16 mouse cellular contexts compared by ENCODE assay signal in genomic region chrX:11363890-11364289, GRCm38 (mm10). TPM values are rescaled to one million over a fixed set of nuclear protein-coding genes. Genes with fewer than 3 reads are reported as not detected.
DNase-seq lines count a peak whose midpoint lies in the region; ATAC-seq lines count a peak whose summit lies in the region.
"Had no signal": no experiment of that assay in that cellular context is flagged by ENCODE, and none has a peak within 500 bp of the region (broad histone marks: within the 10 kb centered on the region; RNA-seq: fewer than 3 reads in every experiment).

No protein-coding gene starts in this region.

- no peak for DNase-seq in forebrain, embryonic 10.5 days (ENCODE audit: extremely low spot score, low spot score)
- DNase-seq in neural tube, embryonic 10.5 days (ENCODE audit: extremely low spot score, low spot score): no peak
- peak; percentile 43 to 50 for DNase-seq in cerebellum, postnatal 36 days
- DNase-seq in urinary bladder, postnatal 14 days (ENCODE audit: low spot score): no peak
- no peak for DNase-seq in gastrocnemius, postnatal 4 days (ENCODE audit: low spot score in 2 of 2)
- DNase-seq in kidney, postnatal 36 days: no peak
- DNase-seq: heart, adult 2 months; right cerebral cortex, postnatal 14 days had no signal

- H3K4me2 ChIP-seq in forebrain, embryonic 12.5 days: no peak overlapping the region
- H3K4me2 ChIP-seq in neural tube, embryonic 14.5 days (ENCODE audit: low read depth, low read length): no peak overlapping the region
- H3K4me2 ChIP-seq: limb, embryonic 15.5 days had no signal

- no peak overlapping the region for H3K9ac ChIP-seq in forebrain, embryonic 12.5 days
- no peak overlapping the region for H3K9ac ChIP-seq in neural tube, embryonic 14.5 days (replicated peaks; ENCODE audit: low read depth, low read length)
- H3K9ac ChIP-seq: limb, embryonic 15.5 days had no signal

- no peak overlapping the region for H3K27ac ChIP-seq in forebrain, embryonic 12.5 days
- H3K27ac ChIP-seq in forebrain, embryonic 10.5 days: no peak overlapping the region
- H3K27ac ChIP-seq in neural tube, embryonic 14.5 days (ENCODE audit: low read depth, low read length): no peak overlapping the region
- H3K27ac ChIP-seq: heart, adult 2 months; kidney, postnatal 0 days; limb, embryonic 15.5 days had no signal

- peaks cover 17% of the 10 kb centered on the region for H3K27me3 ChIP-seq in forebrain, embryonic 12.5 days
- H3K27me3 ChIP-seq in forebrain, embryonic 10.5 days (ENCODE audit: poor library complexity, severe bottlenecking): peaks cover 94% of the 10 kb centered on the region
- H3K27me3 ChIP-seq in neural tube, embryonic 14.5 days (ENCODE audit: control insufficient read depth, insufficient read depth, low read length): no peaks in the 10 kb centered on the region

- ATAC-seq in forebrain, embryonic 12.5 days (ENCODE audit: low FRiP score): peak; percentile 65; the same call in 1 of the 2 replicates
- ATAC-seq in neural tube, embryonic 14.5 days (ENCODE audit: low read depth): peak; percentile 61; the same call in 1 of the 2 replicates

- no peaks in the 10 kb centered on the region for H3K9me3 ChIP-seq in forebrain, embryonic 12.5 days
- no peaks in the 10 kb centered on the region for H3K9me3 ChIP-seq in forebrain, embryonic 10.5 days
- no peaks in the 10 kb centered on the region for H3K9me3 ChIP-seq in neural tube, embryonic 14.5 days (ENCODE audit: control insufficient read depth, low read length)
- H3K9me3 ChIP-seq: limb, embryonic 15.5 days had no signal

- H3K4me3 ChIP-seq in forebrain, embryonic 12.5 days (replicated peaks): no peak overlapping the region
- no peak overlapping the region for H3K4me3 ChIP-seq in forebrain, embryonic 10.5 days
- H3K4me3 ChIP-seq in neural tube, embryonic 14.5 days (ENCODE audit: low read depth, low read length): no peak overlapping the region
- H3K4me3 ChIP-seq: heart, adult 2 months; limb, embryonic 15.5 days had no signal

- 50% methylated on average over 6 of the region's 6 CpGs for WGBS in forebrain, embryonic 12.5 days
- 74% methylated on average over 6 of the region's 6 CpGs for WGBS in forebrain, embryonic 10.5 days
- 54% methylated on average over 6 of the region's 6 CpGs for WGBS in neural tube, embryonic 14.5 days

- no peaks in the 10 kb centered on the region for H3K36me3 ChIP-seq in forebrain, embryonic 12.5 days (replicated peaks)
- H3K36me3 ChIP-seq in forebrain, embryonic 10.5 days (replicated peaks): no peaks in the 10 kb centered on the region
- H3K36me3 ChIP-seq in neural tube, embryonic 14.5 days (ENCODE audit: control insufficient read depth, insufficient read depth, low read length): no peaks in the 10 kb centered on the region
- H3K36me3 ChIP-seq: limb, embryonic 15.5 days had no signal

- H3K4me1 ChIP-seq in forebrain, embryonic 12.5 days: no peaks in the 10 kb centered on the region
- peaks cover 4% of the 10 kb centered on the region; the same call in 1 of the 2 replicates for H3K4me1 ChIP-seq in forebrain, embryonic 10.5 days
- H3K4me1 ChIP-seq in neural tube, embryonic 14.5 days (ENCODE audit: control insufficient read depth, insufficient read depth, low read length): no peaks in the 10 kb centered on the region
- H3K4me1 ChIP-seq: limb, embryonic 15.5 days had no signal

RNA-seq across cellular contexts. Expression of gene H2al1j, which starts 36.3 kb away (rescaled TPM):
- polyA plus RNA-seq in forebrain, embryonic 12.5 days (2016; fragmentation: Nextera tagmentation; extraction: Ambion mirVana): not detected in 2 replicates
- not detected in 2 replicates for polyA plus RNA-seq in forebrain, embryonic 10.5 days (2016; fragmentation: Nextera tagmentation; extraction: Ambion mirVana)
- polyA plus RNA-seq in neural tube, embryonic 14.5 days (2014; fragmentation: Nextera tagmentation; extraction: Ambion mirVana): not detected in 2 replicates
- total RNA-seq in gastrocnemius, postnatal 4 days (2021): not detected
- total RNA-seq: heart, adult 2 months; hematopoietic stem cell, adult 5-6 weeks; MEL had no signal
- polyA plus RNA-seq: heart, adult 2 months; kidney, postnatal 0 days; limb, embryonic 15.5 days; neural tube, embryonic 11.5 days; stomach, embryonic 16.5 days had no signal

RNA-seq across cellular contexts. Expression of gene H2al1i, which starts 39.4 kb away (rescaled TPM):
- polyA plus RNA-seq in forebrain, embryonic 12.5 days (2016; fragmentation: Nextera tagmentation; extraction: Ambion mirVana): not detected in 2 replicates
- not detected in 2 replicates for polyA plus RNA-seq in forebrain, embryonic 10.5 days (2016; fragmentation: Nextera tagmentation; extraction: Ambion mirVana)
- polyA plus RNA-seq in neural tube, embryonic 14.5 days (2014; fragmentation: Nextera tagmentation; extraction: Ambion mirVana): not detected in 2 replicates
- total RNA-seq in gastrocnemius, postnatal 4 days (2021): not detected
- total RNA-seq: heart, adult 2 months; hematopoietic stem cell, adult 5-6 weeks; MEL had no signal
- polyA plus RNA-seq: heart, adult 2 months; kidney, postnatal 0 days; limb, embryonic 15.5 days; neural tube, embryonic 11.5 days; stomach, embryonic 16.5 days had no signal

RNA-seq across cellular contexts. Expression of gene H2al1h, which starts 42.6 kb away (rescaled TPM):
- polyA plus RNA-seq in forebrain, embryonic 12.5 days (2016; fragmentation: Nextera tagmentation; extraction: Ambion mirVana): not detected in 2 replicates
- not detected in 2 replicates for polyA plus RNA-seq in forebrain, embryonic 10.5 days (2016; fragmentation: Nextera tagmentation; extraction: Ambion mirVana)
- not detected in 2 replicates for polyA plus RNA-seq in neural tube, embryonic 14.5 days (2014; fragmentation: Nextera tagmentation; extraction: Ambion mirVana)
- total RNA-seq in gastrocnemius, postnatal 4 days (2021): not detected
- total RNA-seq: heart, adult 2 months; hematopoietic stem cell, adult 5-6 weeks; MEL had no signal
- polyA plus RNA-seq: heart, adult 2 months; kidney, postnatal 0 days; limb, embryonic 15.5 days; neural tube, embryonic 11.5 days; stomach, embryonic 16.5 days had no signal

RNA-seq across cellular contexts. Expression of gene H2al1g, which starts 45.8 kb away (rescaled TPM):
- not detected in 2 replicates for polyA plus RNA-seq in forebrain, embryonic 12.5 days (2016; fragmentation: Nextera tagmentation; extraction: Ambion mirVana)
- polyA plus RNA-seq in forebrain, embryonic 10.5 days (2016; fragmentation: Nextera tagmentation; extraction: Ambion mirVana): not detected in 2 replicates
- not detected in 2 replicates for polyA plus RNA-seq in neural tube, embryonic 14.5 days (2014; fragmentation: Nextera tagmentation; extraction: Ambion mirVana)
- total RNA-seq in gastrocnemius, postnatal 4 days (2021): not detected
- total RNA-seq: heart, adult 2 months; hematopoietic stem cell, adult 5-6 weeks; MEL had no signal
- polyA plus RNA-seq: heart, adult 2 months; kidney, postnatal 0 days; limb, embryonic 15.5 days; neural tube, embryonic 11.5 days; stomach, embryonic 16.5 days had no signal

RNA-seq across cellular contexts. Expression of gene H2al1f, which starts 48.9 kb away (rescaled TPM):
- not detected in 2 replicates for polyA plus RNA-seq in forebrain, embryonic 12.5 days (2016; fragmentation: Nextera tagmentation; extraction: Ambion mirVana)
- not detected in 2 replicates for polyA plus RNA-seq in forebrain, embryonic 10.5 days (2016; fragmentation: Nextera tagmentation; extraction: Ambion mirVana)
- not detected in 2 replicates for polyA plus RNA-seq in neural tube, embryonic 14.5 days (2014; fragmentation: Nextera tagmentation; extraction: Ambion mirVana)
- total RNA-seq in gastrocnemius, postnatal 4 days (2021): not detected
- total RNA-seq: heart, adult 2 months; hematopoietic stem cell, adult 5-6 weeks; MEL had no signal
- polyA plus RNA-seq: heart, adult 2 months; kidney, postnatal 0 days; limb, embryonic 15.5 days; neural tube, embryonic 11.5 days; stomach, embryonic 16.5 days had no signal

Comparison
In these comparisons a context has a peak if more than half of its experiments do, and no peak if none do; other contexts are left out.
1. DNase-seq: peak in cerebellum, postnatal 36 days (2 of 2); none in forebrain, embryonic 10.5 days (single experiment), neural tube, embryonic 10.5 days (single experiment), urinary bladder, postnatal 14 days (single experiment), gastrocnemius, postnatal 4 days (0 of 2) and kidney, postnatal 36 days (0 of 2).